Mouse (Mus musculus) megakaryocyte, embryonic 14.5 days (primary cell): ENCODE measurements around the gene Syne3.

Source experiments
- FLI1 ChIP-seq: IDR thresholded peaks from 2 replicates; pipeline ENCODE4 v1.6.1; 2012; ENCODE audit warnings: low read length, inconsistent platforms, mixed read lengths
- GATA1 ChIP-seq: IDR thresholded peaks from 3 replicates; pipeline ENCODE4 v1.6.1; 2012; ENCODE audit warnings: mixed read lengths, low read length, inconsistent platforms, borderline replicate concordance

- TF ChIP-seq GATA1, result no peak
- no peak for TF ChIP-seq FLI1
These were observed 22.8 kb downstream of the Syne3 start for GRCm38 (mm10) chr12:104986781-104987180.
